Mouse (Mus musculus) bone marrow, adult 2 months (tissue): ENCODE measurements at regions not wholly inside any gene's neighbourhood (a gene's known extent, or its start where the extent isn't known, plus 50 kb on each side); places are given as distances from the start of the nearest gene placed in this dataset.

Experiments
- CTCF ChIP-seq: fragments of 200-500 bp; IDR thresholded peaks from 2 replicates; pipeline ENCODE4 v1.5.1; 2011; ENCODE audit warnings: low read length, control low read depth; ENCODE audit not compliant: control insufficient read depth, insufficient read depth
- POLR2A ChIP-seq: fragments of 200-500 bp; IDR thresholded peaks from 2 replicates; pipeline ENCODE4 v1.6.1; 2011; ENCODE audit warnings: low read depth, mild to moderate bottlenecking, control low read depth, low read length, borderline replicate concordance; ENCODE audit not compliant: control insufficient read depth

DNA sequence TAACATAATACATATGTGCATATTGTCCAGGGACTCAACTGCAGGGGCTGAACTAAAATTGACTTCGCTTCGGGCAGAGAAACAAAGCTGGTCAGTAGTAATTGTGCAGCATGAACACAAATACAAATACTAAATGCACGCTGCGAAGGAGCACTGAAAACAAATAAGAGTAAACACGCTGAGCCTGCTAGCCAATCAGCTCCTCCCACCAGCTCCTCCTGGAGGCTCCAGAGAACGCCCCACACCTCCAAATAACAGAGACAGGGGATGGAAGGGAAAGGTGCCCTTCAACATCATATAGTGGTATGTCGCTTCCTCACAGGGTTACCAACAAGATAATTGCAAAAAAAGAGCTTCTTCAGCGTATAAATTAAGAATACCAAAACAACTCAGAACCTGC, 159.6 kb downstream of the Gm11361 start:
- no peak for TF ChIP-seq CTCF
- no peak for TF ChIP-seq POLR2A
